Comparison of ENCODE assay signal across 1 mouse cellular context in the genomic region with DNA sequence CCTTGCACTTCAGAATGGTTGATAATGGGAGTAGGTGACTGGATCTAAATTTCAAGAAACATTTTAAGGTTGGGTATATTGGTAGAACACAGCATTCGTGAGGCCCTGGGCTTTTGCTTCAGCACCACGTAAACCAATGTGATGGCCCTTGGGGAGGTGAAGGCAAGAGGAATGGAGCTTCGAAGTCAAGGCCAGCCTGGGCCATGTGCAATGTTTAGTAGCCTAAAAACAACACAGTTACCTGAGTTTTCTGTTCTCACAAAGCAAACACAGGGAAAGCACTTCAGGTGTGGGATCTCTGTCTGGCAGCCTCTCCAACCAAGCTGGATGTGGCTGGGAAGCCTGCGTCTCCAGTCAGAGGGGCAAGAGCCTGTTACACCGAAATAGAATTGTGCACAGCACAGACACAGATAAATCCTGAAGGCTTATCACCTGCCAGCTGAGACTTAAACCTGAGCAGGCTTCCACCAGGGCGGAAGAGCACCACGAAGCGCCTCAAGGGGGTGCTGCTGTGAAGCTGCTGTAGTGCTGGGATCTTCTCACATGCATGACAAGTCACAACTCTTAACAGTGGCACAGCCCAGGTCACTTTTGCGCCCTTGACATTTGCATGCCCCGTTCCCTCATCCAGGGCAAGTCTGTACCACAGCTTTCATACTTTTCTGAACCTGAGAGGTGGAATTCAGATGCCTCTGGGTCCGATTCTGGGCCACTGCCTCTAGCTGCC.
TF ChIP-seq lines count a peak whose summit lies in the region.

No protein-coding gene starts in this region.

TF ChIP-seq in MEL, 35 proteins besides CTCF, POLR2A, EP300 and RAD21 (continued from another document):
- 0 out of 2 replicates have a peak, but pooled peaks have one; percentile 13 for TF ChIP-seq ZC3H11A (IDR thresholded peaks at IDR 0.05; ENCODE audit: low read depth, low read length)
- peak; percentile 5; the same call in 1 of the 2 replicates for TF ChIP-seq POLR2AphosphoS2 (IDR thresholded peaks at IDR 0.05; ENCODE audit: low read length)
- peak; percentile 51 for TF ChIP-seq SMC3 (IDR thresholded peaks at IDR 0.05; ENCODE audit: low read depth, low read length)
- TF ChIP-seq HCFC1 (IDR thresholded peaks at IDR 0.05; ENCODE audit: low read depth, low read length): no peak
- TF ChIP-seq RCOR1 (IDR thresholded peaks at IDR 0.05; ENCODE audit: low read depth, low read length): peak; percentile 79
- TF ChIP-seq ELF1 (IDR thresholded peaks at IDR 0.05; ENCODE audit: low read depth, low read length): no peak
- TF ChIP-seq MAFK (IDR thresholded peaks at IDR 0.05; ENCODE audit: borderline replicate concordance, low read depth, low read length): no peak
- TF ChIP-seq USF2 (IDR thresholded peaks at IDR 0.05; ENCODE audit: borderline replicate concordance in 1 of 2, insufficient read depth in 1 of 2, low read depth in 1 of 2, low read length in 2 of 2): no peak
- TF ChIP-seq TBP (IDR thresholded peaks at IDR 0.05; ENCODE audit: low read depth, low read length): no peak
- TF ChIP-seq POLR2AphosphoS5 (IDR thresholded peaks at IDR 0.05; ENCODE audit: borderline replicate concordance, low read depth, low read length): no peak
- peak; percentile 58; the same call in 1 of the 2 replicates for TF ChIP-seq GATA1 (IDR thresholded peaks at IDR 0.05; ENCODE audit: low read depth, low read length)
- TF ChIP-seq ZNF384 (IDR thresholded peaks at IDR 0.05; ENCODE audit: low read depth, low read length): no peak
